Mouse (Mus musculus) kidney, adult 2 months (tissue): ENCODE measurements around the gene Psmd9. TPM values are rescaled to one million over a fixed set of nuclear protein-coding genes. Genes with fewer than 3 reads are reported as not detected.

ENCODE experiments used
- DNase-seq: peaks from one replicate; pipeline ENCODE4 v3.0.0; 2021
- H3K27ac ChIP-seq: fragments of 200-500 bp; 2 replicates; pipeline ENCODE4 v1.5.1; 2012; ENCODE audit warnings: low read depth, low read length, control low read depth, inconsistent platforms; ENCODE audit not compliant: insufficient read depth
- H3K27me3 ChIP-seq: fragments of 200-500 bp; replicated peaks from 2 replicates; pipeline ENCODE4 v1.6.1; 2012; ENCODE audit warnings: mild to moderate bottlenecking, moderate library complexity, low read length, inconsistent platforms; ENCODE audit not compliant: control insufficient read depth, insufficient read depth
- H3K36me3 ChIP-seq: fragments of 200-500 bp; 2 replicates; pipeline ENCODE4 v1.6.1; 2012; ENCODE audit warnings: mild to moderate bottlenecking, moderate library complexity, low read length, inconsistent platforms; ENCODE audit not compliant: control insufficient read depth, insufficient read depth
- H3K4me1 ChIP-seq: fragments of 200-500 bp; 2 replicates; pipeline ENCODE4 v1.6.1; 2011; ENCODE audit warnings: low read length; ENCODE audit not compliant: control insufficient read depth, insufficient read depth
- H3K4me3 ChIP-seq: fragments of 200-500 bp; 2 replicates; pipeline ENCODE4 v1.5.1; 2011; ENCODE audit warnings: mild to moderate bottlenecking, low read depth, low read length, control low read depth; ENCODE audit not compliant: insufficient read depth
- CTCF ChIP-seq: fragments of 200-500 bp; conservative IDR thresholded peaks from 2 replicates; pipeline ENCODE4 v1.5.1; 2011; ENCODE audit warnings: low read depth, mild to moderate bottlenecking, control low read depth, low read length, moderate library complexity, mixed read lengths; ENCODE audit not compliant: insufficient read depth, insufficient read length
- POLR2A ChIP-seq: fragments of 200-500 bp; IDR thresholded peaks from one replicate; pipeline ENCODE4 v1.6.1; 2011; ENCODE audit warnings: low read depth, low read length, control low read depth
- WGBS: fragments of 180-500 bp; shearing (Covaris S2); methylation state at CpG from one replicate; pipeline ENCODE4 v1.1.7; 2018; 5-methylcytosine and 5-hydroxymethylcytosine counted together
- polyA plus RNA-seq: library from polyadenylated mRNA; depleted of rRNA; stranded (reverse); fragments of >200 nt; gene quantifications from 2 replicates; pipeline ENCODE4 v1.2.3, GENCODE M21; 2012

The Psmd9 gene
- polyA plus RNA-seq, 1 experiment, result 35.1 TPM

- peak within 1 kb of the TSS; percentile 96 for H3K27ac ChIP-seq
- no peaks in the 10 kb centered on the region for H3K27me3 ChIP-seq
- peaks cover 8% of the 10 kb centered on the region for H3K4me1 ChIP-seq
- under 1% methylated on average over 75 of the region's 103 CpGs for WGBS
- peak; percentile 81 for DNase-seq
- H3K4me3 ChIP-seq, result peak within 1 kb of the TSS; percentile 57
- no peak for TF ChIP-seq POLR2A
- TF ChIP-seq CTCF, result no peak
- H3K36me3 ChIP-seq, result no peaks in the 10 kb centered on the region
Measured at GRCm38 (mm10) chr5:123142161-123143157, 26.8 kb upstream of the Psmd9 start, which contains the start of gene Setd1b. Setd1b (plus strand) TSS chr5:123142193.

GRCm38 (mm10) chr5:123143251-123143970 is 25.8 kb upstream of the Psmd9 start:
- peak overlapping the region; percentile 4 for H3K27ac ChIP-seq
- peak; percentile 54 for DNase-seq
- WGBS, result 3% methylated on average over 24 of the region's 24 CpGs
- H3K4me1 ChIP-seq, result peaks cover 8% of the 10 kb centered on the region; the same call in 1 of the 2 replicates
- peak overlapping the region; percentile 57 for H3K4me3 ChIP-seq
- H3K27me3 ChIP-seq, result no peaks in the 10 kb centered on the region
- TF ChIP-seq POLR2A (no peak), CTCF (no peak)
- no peaks in the 10 kb centered on the region; the same call in 1 of the 2 replicates for H3K36me3 ChIP-seq

- H3K4me3 ChIP-seq, result peak overlapping the region; percentile 6
- H3K27me3 ChIP-seq, result no peaks in the 10 kb centered on the region
- WGBS, result 8% methylated on average over 17 of the region's 17 CpGs
- peaks cover 8% of the 10 kb centered on the region; the same call in 1 of the 2 replicates for H3K4me1 ChIP-seq
- DNase-seq, result no peak
- no peaks in the 10 kb centered on the region; the same call in 1 of the 2 replicates for H3K36me3 ChIP-seq
- H3K27ac ChIP-seq, result no peak overlapping the region
- TF ChIP-seq POLR2A, result no peak
- TF ChIP-seq CTCF, result no peak
Measured at GRCm38 (mm10) chr5:123143971-123144745, 25.1 kb upstream of the Psmd9 start.

GRCm38 (mm10) chr5:123144746-123145590 is 24.2 kb upstream of the Psmd9 start:
- Histone ChIP-seq H3K27ac (no peak overlapping the region), H3K36me3 (no peaks in the 10 kb centered on the region; the same call in 1 of the 2 replicates), H3K4me3 (peak overlapping the region; percentile 6), H3K4me1 (peaks cover 12% of the 10 kb centered on the region; the same call in 1 of the 2 replicates), H3K27me3 (no peaks in the 10 kb centered on the region)
- TF ChIP-seq CTCF (no peak), POLR2A (no peak)
- DNase-seq, result no peak
- 44% methylated on average over 20 of the region's 20 CpGs for WGBS

GRCm38 (mm10) chr5:123146357-123146756 is 22.9 kb upstream of the Psmd9 start:
- no peak for TF ChIP-seq POLR2A
- TF ChIP-seq CTCF, result no peak
- WGBS, result 90% methylated on average over 11 of the region's 11 CpGs
- Histone ChIP-seq H3K27me3 (no peaks in the 10 kb centered on the region), H3K4me1 (peaks cover 23% of the 10 kb centered on the region; the same call in 1 of the 2 replicates), H3K36me3 (no peaks in the 10 kb centered on the region; the same call in 1 of the 2 replicates), H3K4me3 (no peak overlapping the region), H3K27ac (no peak overlapping the region)
- DNase-seq, result no peak

DNA sequence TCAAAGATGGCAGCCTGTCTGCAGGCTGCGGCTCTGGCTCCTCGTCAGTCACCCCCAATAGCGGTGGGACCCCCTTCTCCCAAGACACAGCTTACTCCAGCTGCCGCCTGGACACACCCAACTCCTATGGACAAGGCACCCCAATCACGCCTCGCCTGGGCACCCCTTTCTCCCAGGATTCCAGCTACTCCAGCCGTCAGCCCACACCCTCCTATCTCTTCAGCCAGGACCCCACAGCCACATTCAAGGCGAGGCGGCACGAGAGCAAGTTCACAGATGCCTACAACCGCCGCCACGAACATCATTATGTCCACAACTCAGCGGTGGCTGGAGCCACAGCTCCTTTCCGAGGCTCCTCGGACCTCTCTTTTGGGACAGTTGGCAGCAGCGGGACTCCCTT is 21.6 kb upstream of the Psmd9 start:
- Histone ChIP-seq H3K4me1 (peaks cover 23% of the 10 kb centered on the region; the same call in 1 of the 2 replicates), H3K4me3 (no peak overlapping the region), H3K36me3 (no peaks in the 10 kb centered on the region; the same call in 1 of the 2 replicates), H3K27me3 (no peaks in the 10 kb centered on the region), H3K27ac (no peak overlapping the region)
- DNase-seq, result no peak
- WGBS, result 92% methylated on average over 17 of the region's 17 CpGs
- TF ChIP-seq CTCF (no peak), POLR2A (no peak)
